Mouse (Mus musculus): ENCODE measurements around the gene Vmn2r118. TPM values are rescaled to one million over a fixed set of nuclear protein-coding genes. Genes with fewer than 3 reads are reported as not detected.

The Vmn2r118 gene
- polyA plus RNA-seq (2016; fragmentation: Nextera tagmentation; extraction: Ambion mirVana) = not detected in 2 replicates

DNA sequence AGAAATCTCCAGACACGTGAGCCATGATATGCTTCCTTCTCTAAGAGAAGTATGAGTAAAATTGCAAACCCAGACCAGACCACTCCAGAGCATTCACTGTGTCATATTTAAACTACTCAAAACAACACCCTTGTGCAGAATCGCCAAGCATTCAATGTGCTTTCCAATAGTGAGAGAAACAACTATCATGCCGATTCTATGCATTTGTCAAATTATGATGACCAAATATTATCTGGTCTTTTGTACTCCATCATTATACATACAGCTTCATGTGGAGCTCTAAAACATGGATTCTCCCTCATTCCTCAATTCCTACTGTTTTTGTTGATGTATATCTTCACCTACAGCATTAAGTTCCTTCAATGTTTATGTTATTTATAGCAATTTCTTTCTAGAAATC lies at the start of gene Vmn2r118:
Vmn2r118 (minus strand) TSS at position 101 of the 400 bp plus-strand sequence.
- H3K4me2 ChIP-seq (replicated peaks) = no peak within 1 kb of the TSS
- H3K27me3 ChIP-seq (replicated peaks) = no peaks in the 10 kb centered on the region
- H3K27ac ChIP-seq = no peak within 1 kb of the TSS
- no peak within 1 kb of the TSS for H3K4me3 ChIP-seq
- H3K9ac ChIP-seq = no peak within 1 kb of the TSS
- H3K9me3 ChIP-seq = no peaks in the 10 kb centered on the region
- no peaks in the 10 kb centered on the region for H3K4me1 ChIP-seq
- H3K36me3 ChIP-seq = no peaks in the 10 kb centered on the region
- no peak for ATAC-seq (ENCODE audit: low FRiP score, low read depth)
- WGBS = 83% methylated on average over 3 of the region's 3 CpGs

GRCm38 (mm10) chr17:55661099-55661498 lies 36.1 kb upstream of the Vmn2r118 start:
- H3K9me3 ChIP-seq = no peaks in the 10 kb centered on the region
- no peak overlapping the region for H3K4me2 ChIP-seq (replicated peaks)
- no peak overlapping the region for H3K27ac ChIP-seq
- no peaks in the 10 kb centered on the region for H3K4me1 ChIP-seq
- H3K36me3 ChIP-seq = peaks cover 16% of the 10 kb centered on the region; the same call in 1 of the 2 replicates
- H3K4me3 ChIP-seq = no peak overlapping the region
- H3K27me3 ChIP-seq (replicated peaks) = no peaks in the 10 kb centered on the region
- H3K9ac ChIP-seq = no peak overlapping the region
- ATAC-seq (ENCODE audit: low FRiP score, low read depth) = no peak
- 94% methylated on average over 2 of the region's 2 CpGs for WGBS

DNA sequence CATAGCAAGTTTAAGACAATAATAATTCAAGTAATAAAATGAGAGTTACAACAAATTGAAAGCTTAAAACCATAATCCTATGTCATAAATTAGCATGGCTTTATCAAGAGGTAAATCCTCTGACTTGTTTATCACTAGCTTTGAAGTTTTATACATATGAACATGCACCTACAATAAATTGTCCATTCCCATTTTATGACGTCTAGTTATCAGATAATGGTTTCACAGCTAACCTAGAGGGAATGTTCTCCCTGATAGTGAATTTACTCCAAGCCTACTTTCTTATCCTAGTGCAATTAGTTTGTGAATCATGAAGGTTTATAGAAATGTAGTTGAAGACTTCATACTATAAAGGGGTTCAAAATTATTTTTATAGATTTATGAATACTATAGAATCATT lies 34.2 kb downstream of the Vmn2r118 start:
- Histone ChIP-seq H3K27me3 (replicated peaks) (no peaks in the 10 kb centered on the region), H3K9ac (no peak overlapping the region), H3K4me3 (no peak overlapping the region), H3K9me3 (no peaks in the 10 kb centered on the region), H3K4me1 (no peaks in the 10 kb centered on the region), H3K4me2 (replicated peaks) (no peak overlapping the region), H3K36me3 (no peaks in the 10 kb centered on the region), H3K27ac (no peak overlapping the region)
- no peak for ATAC-seq (ENCODE audit: low FRiP score, low read depth)
- WGBS = 81% methylated on average over 1 of the region's 1 CpGs

DNA sequence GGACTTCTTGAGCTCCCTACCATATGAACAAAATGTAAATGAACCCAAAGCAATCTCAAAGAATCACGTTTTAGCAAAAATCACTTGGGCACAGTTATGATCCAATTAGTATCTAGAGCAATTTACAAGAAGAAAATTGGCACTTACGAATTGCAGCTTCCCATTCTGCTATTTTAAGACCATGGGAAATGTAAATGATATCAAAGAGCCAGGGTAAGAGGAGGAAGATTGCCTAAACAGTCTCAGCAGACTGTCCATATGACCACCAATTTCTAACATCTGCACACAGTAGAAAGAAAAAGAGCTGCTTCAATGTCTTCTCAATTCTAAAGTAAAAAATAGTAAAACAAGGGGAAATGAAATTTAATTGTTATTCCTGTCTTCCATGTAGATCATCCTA lies 63.2 kb downstream of the Vmn2r118 start:
- WGBS = 68% methylated on average over 2 of the region's 2 CpGs
- Histone ChIP-seq H3K9me3 (no peaks in the 10 kb centered on the region), H3K4me3 (no peak overlapping the region), H3K4me1 (no peaks in the 10 kb centered on the region), H3K27me3 (replicated peaks) (no peaks in the 10 kb centered on the region), H3K9ac (no peak overlapping the region), H3K4me2 (replicated peaks) (no peak overlapping the region), H3K27ac (no peak overlapping the region), H3K36me3 (no peaks in the 10 kb centered on the region)
- no peak for ATAC-seq (ENCODE audit: low FRiP score, low read depth)

DNA sequence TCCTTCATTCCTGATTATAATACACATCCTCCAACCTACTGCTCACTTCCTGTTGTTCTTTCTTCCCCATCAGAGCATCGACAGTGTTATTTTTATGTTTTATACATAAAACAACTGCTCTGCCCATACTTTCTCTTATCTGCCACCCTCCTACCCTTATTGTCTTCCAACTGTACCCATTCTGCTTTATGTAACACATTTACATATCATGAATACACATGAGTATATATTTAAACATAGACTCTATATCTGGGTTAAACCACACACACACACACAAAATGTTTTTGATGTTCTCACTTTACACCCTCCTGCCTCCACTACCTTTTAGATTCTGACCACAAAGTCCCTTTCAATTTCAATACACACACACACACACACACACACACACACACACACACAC lies 76.5 kb downstream of the Vmn2r118 start:
- Histone ChIP-seq H3K36me3 (no peaks in the 10 kb centered on the region), H3K4me3 (no peak overlapping the region), H3K27ac (no peak overlapping the region), H3K9me3 (no peaks in the 10 kb centered on the region), H3K9ac (no peak overlapping the region), H3K27me3 (replicated peaks) (no peaks in the 10 kb centered on the region), H3K4me1 (no peaks in the 10 kb centered on the region), H3K4me2 (replicated peaks) (no peak overlapping the region)
- no peak for ATAC-seq (ENCODE audit: low FRiP score, low read depth)
- 97% methylated on average over 1 of the region's 1 CpGs for WGBS

Other genes with a start within 250 kb of the Vmn2r118 start
- 8.2 and 8.8 TPM in 2 replicates for gene St6gal2, start 179.8 kb downstream of the Vmn2r118 start, polyA plus RNA-seq (2016; fragmentation: Nextera tagmentation; extraction: Ambion mirVana)
- 10.4 and 12.2 TPM in 2 replicates for gene Pot1b, start 87.4 kb upstream of the Vmn2r118 start, polyA plus RNA-seq (2016; fragmentation: Nextera tagmentation; extraction: Ambion mirVana)
- 0.17 TPM in 1 of 2 replicates, not detected in the other for gene Adgre4, start 124.8 kb upstream of the Vmn2r118 start, polyA plus RNA-seq (2016; fragmentation: Nextera tagmentation; extraction: Ambion mirVana)

Data from neural tube, embryonic 12.5 days (tissue).